Mouse (Mus musculus) frontal cortex, postnatal 14 days (tissue): ENCODE measurements at regions not wholly inside any gene's neighbourhood (a gene's known extent, or its start where the extent isn't known, plus 50 kb on each side); places are given as distances from the start of the nearest gene placed in this dataset.
"Not testable (repeated sequence)": the region's sequence is repeated elsewhere in the genome, so short reads cannot be mapped to it uniquely, and the experiment has no call there.

Experiments used
- DNase-seq, 2 experiments: peaks; one replicate each; pipeline ENCODE4 v3.0.0; 2022; ENCODE audit warnings: low spot score in 2 of 2

GRCm38 (mm10) chr13:72541706-72542105, 86.9 kb upstream of the Irx2 start:
- DNase-seq, result no peak

GRCm38 (mm10) chr13:72557951-72558350, 70.7 kb upstream of the Irx2 start:
- no peak for DNase-seq

GRCm38 (mm10) chr13:72571871-72572270, 56.7 kb upstream of the Irx2 start:
- DNase-seq, result no peak

GRCm38 (mm10) chr13:72572846-72573245, 55.8 kb upstream of the Irx2 start:
- no peak for DNase-seq

- DNase-seq, result not testable (repeated sequence)
Measured at GRCm38 (mm10) chr13:72574126-72574525, 54.5 kb upstream of the Irx2 start.

- no peak for DNase-seq
Measured at GRCm38 (mm10) chr13:72576485-72576884, 52.1 kb upstream of the Irx2 start.

- DNase-seq, result no peak
Measured at GRCm38 (mm10) chr13:72578416-72578815, 50.2 kb upstream of the Irx2 start.
